Mouse (Mus musculus): ENCODE measurements around the gene Znhit3. TPM values are rescaled to one million over a fixed set of nuclear protein-coding genes. Genes with fewer than 3 reads are reported as not detected.

The Znhit3 gene
- polyA plus RNA-seq, 1 experiment from 2014 or later: 65.9 TPM

- DNase-seq (ENCODE audit: low spot score) (no peak), ATAC-seq (replicated peaks; ENCODE audit: low FRiP score, low TSS enrichment, low read depth) (no peak)
- Histone ChIP-seq H3K4me1 (replicated peaks; ENCODE audit: control insufficient read depth, insufficient read depth, low read length) (0 out of 2 replicates have a peak, but pooled peaks cover 4% of the 10 kb centered on the region), H3K27ac (ENCODE audit: low read depth) (no peak overlapping the region), H3K4me3 (ENCODE audit: low read depth, low read length) (peak overlapping the region; percentile 72), H3K4me2 (ENCODE audit: low read length) (peak overlapping the region; percentile 47), H3K36me3 (ENCODE audit: control insufficient read depth, insufficient read depth, low read length) (peaks cover 22% of the 10 kb centered on the region), H3K9me3 (ENCODE audit: control insufficient read depth, low read length) (no peaks in the 10 kb centered on the region), H3K9ac (ENCODE audit: low read length) (peak overlapping the region; percentile 65; the same call in 1 of the 2 replicates), H3K27me3 (replicated peaks; ENCODE audit: control insufficient read depth, insufficient read depth, low read length) (no peaks in the 10 kb centered on the region)
- 59% methylated on average over 7 of the region's 7 CpGs for WGBS
Measured at GRCm38 (mm10) chr11:84916703-84917300, 636 bp upstream of the Znhit3 start.

- no peak for ATAC-seq (replicated peaks; ENCODE audit: low FRiP score, low TSS enrichment, low read depth)
- H3K9me3 ChIP-seq (ENCODE audit: control insufficient read depth, low read length): no peaks in the 10 kb centered on the region
- no peak overlapping the region for H3K27ac ChIP-seq (ENCODE audit: low read depth)
- 0 out of 2 replicates have a peak, but pooled peaks cover 4% of the 10 kb centered on the region for H3K4me1 ChIP-seq (replicated peaks; ENCODE audit: control insufficient read depth, insufficient read depth, low read length)
- WGBS: 81% methylated on average over 5 of the region's 5 CpGs
- DNase-seq (ENCODE audit: low spot score): no peak
- no peaks in the 10 kb centered on the region for H3K27me3 ChIP-seq (replicated peaks; ENCODE audit: control insufficient read depth, insufficient read depth, low read length)
- no peak overlapping the region for H3K4me2 ChIP-seq (ENCODE audit: low read length)
- peaks cover 41% of the 10 kb centered on the region for H3K36me3 ChIP-seq (ENCODE audit: control insufficient read depth, insufficient read depth, low read length)
- no peak overlapping the region for H3K4me3 ChIP-seq (ENCODE audit: low read depth, low read length)
- no peak overlapping the region for H3K9ac ChIP-seq (ENCODE audit: low read length)
Measured at GRCm38 (mm10) chr11:84914673-84915072, 1.5 kb downstream of the Znhit3 start.

- no peak for DNase-seq (ENCODE audit: low spot score)
- Histone ChIP-seq H3K27me3 (replicated peaks; ENCODE audit: control insufficient read depth, insufficient read depth, low read length) (no peaks in the 10 kb centered on the region), H3K4me1 (replicated peaks; ENCODE audit: control insufficient read depth, insufficient read depth, low read length) (0 out of 2 replicates have a peak, but pooled peaks cover 3% of the 10 kb centered on the region), H3K4me3 (ENCODE audit: low read depth, low read length) (no peak overlapping the region), H3K9ac (ENCODE audit: low read length) (no peak overlapping the region), H3K27ac (ENCODE audit: low read depth) (no peak overlapping the region), H3K4me2 (ENCODE audit: low read length) (no peak overlapping the region), H3K36me3 (ENCODE audit: control insufficient read depth, insufficient read depth, low read length) (peaks cover 83% of the 10 kb centered on the region), H3K9me3 (ENCODE audit: control insufficient read depth, low read length) (no peaks in the 10 kb centered on the region)
- 75% methylated on average over 4 of the region's 4 CpGs for WGBS
- ATAC-seq (replicated peaks; ENCODE audit: low FRiP score, low TSS enrichment, low read depth): no peak
Measured at GRCm38 (mm10) chr11:84910411-84910810, 5.8 kb downstream of the Znhit3 start.

- ATAC-seq (replicated peaks; ENCODE audit: low FRiP score, low TSS enrichment, low read depth): no peak
- H3K4me1 ChIP-seq (replicated peaks; ENCODE audit: control insufficient read depth, insufficient read depth, low read length): no peaks in the 10 kb centered on the region
- 86% methylated on average over 6 of the region's 6 CpGs for WGBS
Measured at GRCm38 (mm10) chr11:84908480-84908879, 7.7 kb downstream of the Znhit3 start.

DNA sequence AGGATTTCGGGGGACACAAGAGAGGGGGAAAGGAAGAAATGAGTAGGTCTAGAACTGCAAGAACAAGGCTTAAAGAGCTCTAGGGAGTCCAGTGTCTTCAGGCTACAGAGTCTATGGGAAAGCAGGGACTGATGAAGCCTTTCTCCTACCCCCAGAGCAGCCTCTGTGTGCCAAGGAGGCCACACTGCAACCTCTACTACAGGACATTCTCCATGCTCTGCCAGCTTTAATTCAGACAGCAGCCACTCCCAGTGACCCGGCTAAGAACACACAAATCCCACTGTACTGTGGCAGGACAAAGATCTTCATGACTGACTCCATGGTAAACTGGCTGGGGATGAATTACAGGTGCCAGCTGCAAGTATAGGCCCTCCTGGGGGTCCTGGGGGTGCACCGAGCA, 9.1 kb downstream of the Znhit3 start:
- Histone ChIP-seq H3K9ac (ENCODE audit: low read length) (no peak overlapping the region), H3K4me1 (replicated peaks; ENCODE audit: control insufficient read depth, insufficient read depth, low read length) (no peaks in the 10 kb centered on the region), H3K4me3 (ENCODE audit: low read depth, low read length) (no peak overlapping the region), H3K27ac (ENCODE audit: low read depth) (no peak overlapping the region), H3K27me3 (replicated peaks; ENCODE audit: control insufficient read depth, insufficient read depth, low read length) (no peaks in the 10 kb centered on the region), H3K9me3 (ENCODE audit: control insufficient read depth, low read length) (no peaks in the 10 kb centered on the region), H3K36me3 (ENCODE audit: control insufficient read depth, insufficient read depth, low read length) (peaks cover 97% of the 10 kb centered on the region), H3K4me2 (ENCODE audit: low read length) (no peak overlapping the region)
- DNase-seq (ENCODE audit: low spot score): no peak
- no peak for ATAC-seq (replicated peaks; ENCODE audit: low FRiP score, low TSS enrichment, low read depth)
- 79% methylated on average over 3 of the region's 3 CpGs for WGBS

More at GRCm38 (mm10) chr11:84908480-84908879, 7.7 kb downstream of the Znhit3 start:
- H3K4me3 ChIP-seq (ENCODE audit: low read depth, low read length): no peak overlapping the region
- no peak overlapping the region for H3K27ac ChIP-seq (ENCODE audit: low read depth)
- no peak for DNase-seq (ENCODE audit: low spot score)
- H3K27me3 ChIP-seq (replicated peaks; ENCODE audit: control insufficient read depth, insufficient read depth, low read length): no peaks in the 10 kb centered on the region
- no peak overlapping the region for H3K9ac ChIP-seq (ENCODE audit: low read length)
- peaks cover 96% of the 10 kb centered on the region for H3K36me3 ChIP-seq (ENCODE audit: control insufficient read depth, insufficient read depth, low read length)
- no peaks in the 10 kb centered on the region for H3K9me3 ChIP-seq (ENCODE audit: control insufficient read depth, low read length)
- no peak overlapping the region for H3K4me2 ChIP-seq (ENCODE audit: low read length)

DNA sequence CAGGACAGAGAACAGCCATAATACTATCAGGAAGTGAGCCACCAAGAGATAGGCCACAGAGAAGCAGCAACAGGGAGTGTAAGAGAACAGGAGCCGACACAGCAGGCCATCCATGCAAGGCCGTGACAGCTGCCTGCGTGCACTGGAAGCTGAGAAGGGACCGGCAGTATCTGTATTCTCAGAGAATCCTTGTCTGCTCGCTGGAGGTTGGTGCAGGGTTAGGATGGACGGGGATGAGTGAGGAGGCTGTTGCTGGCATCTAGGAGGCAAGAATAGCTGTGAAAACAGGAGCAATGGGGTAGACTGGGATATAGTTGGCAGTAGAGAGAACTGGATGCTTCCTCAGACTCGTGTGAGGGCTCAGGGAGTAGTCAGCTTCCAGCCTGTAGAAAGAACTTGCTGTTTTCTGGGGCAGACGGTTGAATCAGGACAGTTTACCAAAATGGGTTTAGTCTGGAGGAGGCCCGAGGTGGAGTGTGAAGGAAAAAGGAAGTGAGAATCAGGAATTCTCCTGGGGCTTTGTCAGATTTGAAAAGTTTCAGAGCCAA, 11.5 kb downstream of the Znhit3 start:
- Histone ChIP-seq H3K36me3 (ENCODE audit: control insufficient read depth, insufficient read depth, low read length) (peaks cover 99% of the 10 kb centered on the region), H3K9ac (ENCODE audit: low read length) (no peak overlapping the region), H3K9me3 (ENCODE audit: control insufficient read depth, low read length) (no peaks in the 10 kb centered on the region), H3K27ac (ENCODE audit: low read depth) (no peak overlapping the region), H3K4me1 (replicated peaks; ENCODE audit: control insufficient read depth, insufficient read depth, low read length) (no peaks in the 10 kb centered on the region), H3K4me2 (ENCODE audit: low read length) (no peak overlapping the region), H3K27me3 (replicated peaks; ENCODE audit: control insufficient read depth, insufficient read depth, low read length) (no peaks in the 10 kb centered on the region), H3K4me3 (ENCODE audit: low read depth, low read length) (no peak overlapping the region)
- DNase-seq (ENCODE audit: low spot score) (no peak), ATAC-seq (replicated peaks; ENCODE audit: low FRiP score, low TSS enrichment, low read depth) (no peak)
- 88% methylated on average over 9 of the region's 9 CpGs for WGBS

DNA sequence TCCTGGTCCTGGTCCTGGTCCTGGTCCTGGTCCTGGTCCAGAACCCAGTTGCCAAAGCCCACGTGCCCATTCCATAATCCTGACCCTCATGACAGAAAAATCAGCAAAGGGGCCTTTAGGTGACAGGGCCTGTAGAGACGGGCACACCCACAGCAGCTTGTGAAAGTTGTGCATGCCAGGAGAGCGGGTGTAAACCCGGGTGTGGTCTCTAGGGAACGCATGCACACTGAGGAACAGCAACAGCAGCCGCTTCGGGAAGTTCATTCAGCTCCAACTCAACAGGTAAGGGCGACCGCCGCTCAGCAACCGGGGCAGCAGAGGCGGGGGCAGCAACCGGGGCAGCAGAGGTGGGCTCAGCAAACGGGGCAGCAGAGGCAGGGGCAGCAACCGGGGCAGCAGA, 23.1 kb downstream of the Znhit3 start:
- no peak overlapping the region for H3K4me3 ChIP-seq (ENCODE audit: low read depth, low read length)
- no peak for ATAC-seq (replicated peaks; ENCODE audit: low FRiP score, low TSS enrichment, low read depth)
- DNase-seq (ENCODE audit: low spot score): no peak
- H3K4me1 ChIP-seq (replicated peaks; ENCODE audit: control insufficient read depth, insufficient read depth, low read length): no peaks in the 10 kb centered on the region
- H3K9ac ChIP-seq (ENCODE audit: low read length): no peak overlapping the region
- H3K9me3 ChIP-seq (ENCODE audit: control insufficient read depth, low read length): no peaks in the 10 kb centered on the region
- H3K27ac ChIP-seq (ENCODE audit: low read depth): no peak overlapping the region
- H3K27me3 ChIP-seq (replicated peaks; ENCODE audit: control insufficient read depth, insufficient read depth, low read length): no peaks in the 10 kb centered on the region
- WGBS: 92% methylated on average over 15 of the region's 15 CpGs
- H3K4me2 ChIP-seq (ENCODE audit: low read length): no peak overlapping the region
- peaks cover 65% of the 10 kb centered on the region for H3K36me3 ChIP-seq (ENCODE audit: control insufficient read depth, insufficient read depth, low read length)

DNA sequence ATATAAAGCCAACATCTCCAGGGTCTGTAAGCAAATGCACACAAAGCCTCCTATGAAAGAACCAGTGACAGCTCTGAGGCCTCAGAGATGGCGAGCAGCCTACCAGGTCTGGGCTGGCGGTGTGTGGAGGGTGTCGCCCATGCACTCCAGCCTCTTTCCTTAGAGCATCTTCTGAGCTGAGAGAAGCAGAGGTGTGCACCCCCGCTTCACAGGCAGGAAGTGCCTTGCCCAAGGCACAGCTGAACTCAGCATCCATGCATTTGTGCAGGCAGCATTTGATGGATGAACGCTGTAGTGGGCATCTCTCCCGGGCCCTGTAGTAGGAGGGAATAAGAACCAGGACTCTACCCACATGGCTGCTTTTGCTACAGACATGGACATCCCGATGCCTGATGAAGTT, 24.5 kb downstream of the Znhit3 start:
- no peaks in the 10 kb centered on the region for H3K9me3 ChIP-seq (ENCODE audit: control insufficient read depth, low read length)
- DNase-seq (ENCODE audit: low spot score) (no peak), ATAC-seq (replicated peaks; ENCODE audit: low FRiP score, low TSS enrichment, low read depth) (no peak)
- H3K27me3 ChIP-seq (replicated peaks; ENCODE audit: control insufficient read depth, insufficient read depth, low read length): no peaks in the 10 kb centered on the region
- H3K27ac ChIP-seq (ENCODE audit: low read depth): no peak overlapping the region
- H3K4me3 ChIP-seq (ENCODE audit: low read depth, low read length): no peak overlapping the region
- no peak overlapping the region for H3K4me2 ChIP-seq (ENCODE audit: low read length)
- H3K36me3 ChIP-seq (ENCODE audit: control insufficient read depth, insufficient read depth, low read length): peaks cover 59% of the 10 kb centered on the region
- 91% methylated on average over 7 of the region's 7 CpGs for WGBS
- no peaks in the 10 kb centered on the region for H3K4me1 ChIP-seq (replicated peaks; ENCODE audit: control insufficient read depth, insufficient read depth, low read length)
- H3K9ac ChIP-seq (ENCODE audit: low read length): no peak overlapping the region

GRCm38 (mm10) chr11:84889492-84889891, 26.7 kb downstream of the Znhit3 start:
- Histone ChIP-seq H3K9me3 (ENCODE audit: control insufficient read depth, low read length) (no peaks in the 10 kb centered on the region), H3K4me3 (ENCODE audit: low read depth, low read length) (no peak overlapping the region), H3K4me1 (replicated peaks; ENCODE audit: control insufficient read depth, insufficient read depth, low read length) (no peaks in the 10 kb centered on the region), H3K27ac (ENCODE audit: low read depth) (no peak overlapping the region), H3K9ac (ENCODE audit: low read length) (no peak overlapping the region), H3K4me2 (ENCODE audit: low read length) (no peak overlapping the region), H3K36me3 (ENCODE audit: control insufficient read depth, insufficient read depth, low read length) (peaks cover 64% of the 10 kb centered on the region), H3K27me3 (replicated peaks; ENCODE audit: control insufficient read depth, insufficient read depth, low read length) (no peaks in the 10 kb centered on the region)
- WGBS: 91% methylated on average over 2 of the region's 2 CpGs
- ATAC-seq (replicated peaks; ENCODE audit: low FRiP score, low TSS enrichment, low read depth) (no peak), DNase-seq (ENCODE audit: low spot score) (no peak)

Measured in intestine, embryonic 14.5 days (tissue).